Mouse (Mus musculus) bone marrow, adult 2 months (tissue): ENCODE measurements at regions not wholly inside any gene's neighbourhood (a gene's known extent, or its start where the extent isn't known, plus 50 kb on each side); places are given as distances from the start of the nearest gene placed in this dataset.

Experiments used
- CTCF ChIP-seq: fragments of 200-500 bp; IDR thresholded peaks from 2 replicates; pipeline ENCODE4 v1.5.1; 2011; ENCODE audit warnings: low read length, control low read depth; ENCODE audit not compliant: control insufficient read depth, insufficient read depth
- POLR2A ChIP-seq: fragments of 200-500 bp; IDR thresholded peaks from 2 replicates; pipeline ENCODE4 v1.6.1; 2011; ENCODE audit warnings: low read depth, mild to moderate bottlenecking, control low read depth, low read length, borderline replicate concordance; ENCODE audit not compliant: control insufficient read depth

GRCm38 (mm10) chr9:120811522-120811921 is 117.5 kb upstream of the Ctnnb1 start:
- no peak for TF ChIP-seq CTCF
- no peak for TF ChIP-seq POLR2A
